Mouse (Mus musculus): ENCODE measurements around the gene B4galt2. TPM values are rescaled to one million over a fixed set of nuclear protein-coding genes. Genes with fewer than 3 reads are reported as not detected.

B4galt2 gene
- total and polyA plus RNA-seq, 2 experiments from 2014 or later = 90.6 to 192 TPM

GRCm38 (mm10) chr4:117894601-117895000 is 11.3 kb upstream of the B4galt2 start:
- no peak for ATAC-seq
- peaks cover 57% of the 10 kb centered on the region for H3K36me3 ChIP-seq (ENCODE audit: insufficient read depth)
- DNase-seq = no peak

GRCm38 (mm10) chr4:117893376-117893775 is 10.1 kb upstream of the B4galt2 start:
- TF ChIP-seq CTCF (IDR thresholded peaks at IDR 0.05; ENCODE audit: low read depth) = no peak
- Histone ChIP-seq H3K4me2 (ENCODE audit: low read depth) (no peak overlapping the region), H3K27ac (ENCODE audit: low read depth, low read length) (no peak overlapping the region), H3K27me3 (ENCODE audit: insufficient read depth, low read length) (no peaks in the 10 kb centered on the region), H3K4me1 (ENCODE audit: insufficient read depth) (0 out of 2 replicates have a peak, but pooled peaks cover 6% of the 10 kb centered on the region), H3K4me3 (ENCODE audit: low read depth, low read length) (no peak overlapping the region), H3K9ac (no peak overlapping the region), H3K36me3 (ENCODE audit: insufficient read depth) (peaks cover 52% of the 10 kb centered on the region), H3K9me3 (ENCODE audit: low read length) (no peaks in the 10 kb centered on the region)
- ATAC-seq (no peak), DNase-seq (no peak)
- 31% methylated on average over 9 of the region's 9 CpGs for WGBS

More at GRCm38 (mm10) chr4:117894601-117895000, 11.3 kb upstream of the B4galt2 start:
- H3K27me3 ChIP-seq (ENCODE audit: insufficient read depth, low read length) = no peaks in the 10 kb centered on the region
- no peak overlapping the region for H3K4me3 ChIP-seq (ENCODE audit: low read depth, low read length)
- H3K9ac ChIP-seq = no peak overlapping the region
- TF ChIP-seq CTCF (IDR thresholded peaks at IDR 0.05; ENCODE audit: low read depth) = no peak
- no peak overlapping the region for H3K4me2 ChIP-seq (ENCODE audit: low read depth)
- H3K4me1 ChIP-seq (ENCODE audit: insufficient read depth) = 0 out of 2 replicates have a peak, but pooled peaks cover 6% of the 10 kb centered on the region
- no peak overlapping the region for H3K27ac ChIP-seq (ENCODE audit: low read depth, low read length)
- no peaks in the 10 kb centered on the region for H3K9me3 ChIP-seq (ENCODE audit: low read length)
- 94% methylated on average over 8 of the region's 8 CpGs for WGBS

GRCm38 (mm10) chr4:117891738-117892161 is 8.5 kb upstream of the B4galt2 start, which contains the start of gene Dph2:
TSS of gene Dph2 (minus strand) at chr4:117892032.
- peak; percentile 93 for DNase-seq
- peak within 1 kb of the TSS; percentile 72 for H3K4me3 ChIP-seq (ENCODE audit: low read depth, low read length)
- H3K27me3 ChIP-seq (ENCODE audit: insufficient read depth, low read length) = no peaks in the 10 kb centered on the region
- H3K4me1 ChIP-seq (ENCODE audit: insufficient read depth) = 0 out of 2 replicates have a peak, but pooled peaks cover 6% of the 10 kb centered on the region
- H3K27ac ChIP-seq (ENCODE audit: low read depth, low read length) = no peak within 1 kb of the TSS
- peak; percentile 93 for ATAC-seq
- H3K9me3 ChIP-seq (ENCODE audit: low read length) = no peaks in the 10 kb centered on the region
- no peak for TF ChIP-seq CTCF (IDR thresholded peaks at IDR 0.05; ENCODE audit: low read depth)
- H3K36me3 ChIP-seq (ENCODE audit: insufficient read depth) = peaks cover 38% of the 10 kb centered on the region
- under 1% methylated on average over 21 of the region's 21 CpGs for WGBS
- peak within 1 kb of the TSS; percentile 57 for H3K9ac ChIP-seq
- H3K4me2 ChIP-seq (ENCODE audit: low read depth) = peak within 1 kb of the TSS; percentile 94

DNA sequence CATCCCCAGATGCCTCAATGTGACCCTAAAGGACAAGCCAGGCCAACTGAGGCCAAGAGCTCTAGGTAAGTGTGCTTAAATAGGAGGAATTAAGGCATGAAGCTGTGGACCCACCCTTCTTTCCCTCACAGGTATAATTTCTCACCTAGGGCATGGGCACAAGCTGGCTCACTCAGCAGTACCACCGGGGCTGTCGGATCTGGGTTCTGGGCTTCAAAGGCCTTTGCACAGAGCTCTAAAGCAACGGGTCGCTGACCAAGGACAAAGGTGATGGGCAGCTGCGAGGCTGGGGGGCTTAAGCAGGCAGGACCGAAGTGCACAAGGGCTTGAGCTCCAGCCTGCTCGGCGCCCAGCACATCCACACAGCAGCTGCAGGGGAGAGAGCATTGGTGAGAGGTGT is 7.5 kb upstream of the B4galt2 start:
- no peaks in the 10 kb centered on the region for H3K27me3 ChIP-seq (ENCODE audit: insufficient read depth, low read length)
- H3K4me1 ChIP-seq (ENCODE audit: insufficient read depth) = peaks cover 12% of the 10 kb centered on the region
- 67% methylated on average over 8 of the region's 8 CpGs for WGBS
- H3K36me3 ChIP-seq (ENCODE audit: insufficient read depth) = peaks cover 28% of the 10 kb centered on the region
- ATAC-seq (no peak), DNase-seq (no peak)
- no peak for TF ChIP-seq CTCF (IDR thresholded peaks at IDR 0.05; ENCODE audit: low read depth)
- peak overlapping the region; percentile 94 for H3K4me2 ChIP-seq (ENCODE audit: low read depth)
- H3K9me3 ChIP-seq (ENCODE audit: low read length) = no peaks in the 10 kb centered on the region
- H3K9ac ChIP-seq = no peak overlapping the region
- H3K4me3 ChIP-seq (ENCODE audit: low read depth, low read length) = no peak overlapping the region
- no peak overlapping the region for H3K27ac ChIP-seq (ENCODE audit: low read depth, low read length)

DNA sequence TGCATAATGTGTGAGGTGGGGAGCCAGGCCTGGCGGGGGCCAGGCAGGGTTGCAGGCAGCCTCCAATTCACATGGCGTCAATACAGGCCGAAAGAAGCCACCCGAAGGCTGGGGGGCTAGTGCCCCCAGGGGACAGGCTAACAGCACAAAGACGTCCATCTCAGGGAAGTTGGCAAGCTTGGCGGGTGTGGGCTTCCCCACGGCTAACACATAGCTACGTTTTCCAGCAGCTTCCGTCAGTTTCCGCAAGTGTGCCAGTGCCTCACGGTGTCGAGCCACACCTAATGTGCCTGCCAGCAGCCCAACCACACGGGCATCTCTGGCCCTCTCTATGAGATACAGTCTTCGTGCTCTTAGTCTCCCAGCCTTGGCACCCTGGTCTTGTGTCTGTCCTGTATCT is 6.7 kb upstream of the B4galt2 start:
- no peak for DNase-seq
- no peak overlapping the region for H3K4me3 ChIP-seq (ENCODE audit: low read depth, low read length)
- H3K27ac ChIP-seq (ENCODE audit: low read depth, low read length) = no peak overlapping the region
- no peak overlapping the region for H3K4me2 ChIP-seq (ENCODE audit: low read depth)
- 88% methylated on average over 14 of the region's 14 CpGs for WGBS
- H3K4me1 ChIP-seq (ENCODE audit: insufficient read depth) = peaks cover 12% of the 10 kb centered on the region
- TF ChIP-seq CTCF (IDR thresholded peaks at IDR 0.05; ENCODE audit: low read depth) = no peak
- no peak for ATAC-seq
- no peak overlapping the region for H3K9ac ChIP-seq
- H3K27me3 ChIP-seq (ENCODE audit: insufficient read depth, low read length) = no peaks in the 10 kb centered on the region
- peaks cover 28% of the 10 kb centered on the region for H3K36me3 ChIP-seq (ENCODE audit: insufficient read depth)
- no peaks in the 10 kb centered on the region for H3K9me3 ChIP-seq (ENCODE audit: low read length)

DNA sequence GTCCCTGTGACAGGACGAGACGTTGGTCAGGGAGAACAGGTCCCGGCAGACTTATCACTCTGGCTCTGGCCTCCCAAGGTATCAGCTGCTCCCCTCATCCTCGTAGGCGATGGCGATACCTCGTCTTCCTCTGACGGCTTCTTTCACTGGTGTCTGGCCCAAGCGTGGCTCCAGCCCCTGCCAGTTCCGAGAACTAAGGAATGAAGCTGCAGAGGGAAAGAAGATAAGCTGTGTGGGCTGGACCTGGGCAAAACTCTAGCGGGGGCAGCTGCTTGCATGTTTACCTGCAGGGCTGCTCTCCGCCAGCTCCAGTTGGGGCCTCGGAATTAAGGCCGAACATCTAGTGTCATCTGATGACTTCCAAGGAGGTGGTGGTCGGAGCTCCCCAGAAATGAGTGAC is 6.2 kb upstream of the B4galt2 start:
- TF ChIP-seq CTCF (IDR thresholded peaks at IDR 0.05; ENCODE audit: low read depth) = no peak
- no peak overlapping the region for H3K27ac ChIP-seq (ENCODE audit: low read depth, low read length)
- no peaks in the 10 kb centered on the region for H3K27me3 ChIP-seq (ENCODE audit: insufficient read depth, low read length)
- no peak overlapping the region for H3K9ac ChIP-seq
- H3K36me3 ChIP-seq (ENCODE audit: insufficient read depth) = peaks cover 28% of the 10 kb centered on the region
- H3K4me3 ChIP-seq (ENCODE audit: low read depth, low read length) = no peak overlapping the region
- 91% methylated on average over 15 of the region's 15 CpGs for WGBS
- ATAC-seq (no peak), DNase-seq (no peak)
- peaks cover 12% of the 10 kb centered on the region for H3K4me1 ChIP-seq (ENCODE audit: insufficient read depth)
- no peaks in the 10 kb centered on the region for H3K9me3 ChIP-seq (ENCODE audit: low read length)
- H3K4me2 ChIP-seq (ENCODE audit: low read depth) = no peak overlapping the region

- Histone ChIP-seq H3K36me3 (ENCODE audit: insufficient read depth) (peaks cover 26% of the 10 kb centered on the region), H3K27me3 (ENCODE audit: insufficient read depth, low read length) (no peaks in the 10 kb centered on the region), H3K9ac (no peak overlapping the region), H3K4me3 (ENCODE audit: low read depth, low read length) (peak overlapping the region; percentile 93), H3K9me3 (ENCODE audit: low read length) (no peaks in the 10 kb centered on the region), H3K27ac (ENCODE audit: low read depth, low read length) (no peak overlapping the region), H3K4me2 (ENCODE audit: low read depth) (peak overlapping the region; percentile 90), H3K4me1 (ENCODE audit: insufficient read depth) (peaks cover 16% of the 10 kb centered on the region)
- 65% methylated on average over 2 of the region's 2 CpGs for WGBS
- ATAC-seq = no peak
- no peak for DNase-seq
- no peak for TF ChIP-seq CTCF (IDR thresholded peaks at IDR 0.05; ENCODE audit: low read depth)
These were observed 4.6 kb upstream of the B4galt2 start for GRCm38 (mm10) chr4:117887920-117888319.

All from forebrain, postnatal 0 days (tissue).